Mouse (Mus musculus) lung, postnatal 0 days (tissue): ENCODE measurements around the gene Gdpd2. TPM values are rescaled to one million over a fixed set of nuclear protein-coding genes. Genes with fewer than 3 reads are reported as not detected.

Experiments used
- ATAC-seq: fragments of 200-750 bp; cut with Nextera tagmentation; 2 replicates; pipeline ENCODE4 v1.8.0; 2017; ENCODE audit warnings: moderate library complexity
- DNase-seq: peaks from one replicate; pipeline ENCODE4 v3.0.0-alpha.2; 2016; ENCODE audit warnings: low spot score
- H3K27ac ChIP-seq: fragments of 300-500 bp; sonication (generic); 2 replicates; pipeline ENCODE4 v1.5.1; 2014; ENCODE audit warnings: antibody characterized with exemption, mild to moderate bottlenecking, low read length, mixed read lengths
- H3K27me3 ChIP-seq: fragments of 300-500 bp; sonication (generic); replicated peaks from 2 replicates; pipeline ENCODE4 v1.6.1; 2014; ENCODE audit warnings: low read length, mixed read lengths; ENCODE audit not compliant: insufficient read depth
- H3K36me3 ChIP-seq: fragments of 300-500 bp; sonication (generic); 2 replicates; pipeline ENCODE4 v1.6.1; 2014; ENCODE audit warnings: low read length, mixed read lengths; ENCODE audit not compliant: insufficient read depth
- H3K4me1 ChIP-seq: fragments of 300-500 bp; sonication (generic); 2 replicates; pipeline ENCODE4 v1.6.1; 2014; ENCODE audit warnings: antibody characterized with exemption, low read depth, low read length, mixed read lengths; ENCODE audit not compliant: insufficient read depth
- H3K4me2 ChIP-seq: fragments of 300-500 bp; sonication (generic); replicated peaks from 2 replicates; pipeline ENCODE4 v1.6.1; 2014; ENCODE audit warnings: low read depth, mild to moderate bottlenecking, low read length, moderate library complexity, mixed read lengths
- H3K4me3 ChIP-seq: fragments of 300-500 bp; sonication (generic); 2 replicates; pipeline ENCODE4 v1.5.1; 2014; ENCODE audit warnings: low read depth, low read length
- H3K9ac ChIP-seq: fragments of 300-500 bp; sonication (generic); replicated peaks from 2 replicates; pipeline ENCODE4 v1.6.1; 2014; ENCODE audit warnings: low read depth, mild to moderate bottlenecking
- H3K9me3 ChIP-seq: fragments of 300-500 bp; sonication (generic); 2 replicates; pipeline ENCODE4 v1.6.1; 2016; ENCODE audit warnings: low read length, mixed read lengths
- CTCF ChIP-seq: IDR thresholded peaks from 2 replicates; pipeline ENCODE4 v1.5.1; 2016; ENCODE audit warnings: antibody characterized with exemption, mild to moderate bottlenecking
- EP300 ChIP-seq: IDR thresholded peaks from 2 replicates; pipeline ENCODE4 v1.6.1; 2016; ENCODE audit warnings: antibody characterized with exemption, mild to moderate bottlenecking, control low read depth
- WGBS: fragments of 180-500 bp; shearing (Covaris S2); extraction: QIAGEN DNeasy Blood & Tissue Kit; methylation state at CpG from one replicate; pipeline ENCODE4 v1.1.7; 2014; 5-methylcytosine and 5-hydroxymethylcytosine counted together
- polyA plus RNA-seq: library from polyadenylated mRNA; unstranded; fragments of >200 nt; fragmentation: Nextera tagmentation; extraction: Ambion mirVana; gene quantifications from 2 replicates; pipeline ENCODE4 v1.2.1, GENCODE M21; 2015

Gdpd2 gene
- polyA plus RNA-seq, 1 experiment from 2014 or later = 42.0 TPM

DNA sequence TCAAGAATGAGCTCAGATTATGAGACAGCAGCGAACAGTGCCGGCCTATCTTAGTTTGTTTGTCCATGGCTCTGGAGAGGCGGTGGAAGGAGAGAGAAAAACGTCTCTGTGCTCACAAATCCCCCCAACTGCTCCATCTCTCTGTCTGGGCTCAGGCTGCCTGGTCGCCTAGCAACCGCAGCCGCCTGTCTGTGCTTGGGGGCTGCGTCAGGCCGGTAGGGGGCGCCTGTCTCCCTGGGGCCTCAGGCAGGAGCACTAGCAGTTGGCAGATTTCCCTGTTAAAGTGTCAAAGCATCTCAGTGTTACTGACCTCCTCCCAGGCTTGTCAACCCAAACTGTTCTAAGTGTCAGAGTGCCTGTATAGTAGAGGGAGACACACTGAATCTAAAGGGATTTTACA, 12.3 kb downstream of the Gdpd2 start:
- ATAC-seq (peak; percentile 12; the same call in 1 of the 2 replicates), DNase-seq (peak; percentile 49)
- TF ChIP-seq EP300 = no peak
- peak; percentile 65 for TF ChIP-seq CTCF
- Histone ChIP-seq H3K27me3 (no peaks in the 10 kb centered on the region), H3K36me3 (no peaks in the 10 kb centered on the region), H3K4me1 (no peaks in the 10 kb centered on the region), H3K27ac (no peak overlapping the region), H3K4me3 (no peak overlapping the region), H3K9me3 (no peaks in the 10 kb centered on the region), H3K9ac (no peak overlapping the region), H3K4me2 (no peak overlapping the region)
- 7% methylated on average over 10 of the region's 10 CpGs for WGBS

DNA sequence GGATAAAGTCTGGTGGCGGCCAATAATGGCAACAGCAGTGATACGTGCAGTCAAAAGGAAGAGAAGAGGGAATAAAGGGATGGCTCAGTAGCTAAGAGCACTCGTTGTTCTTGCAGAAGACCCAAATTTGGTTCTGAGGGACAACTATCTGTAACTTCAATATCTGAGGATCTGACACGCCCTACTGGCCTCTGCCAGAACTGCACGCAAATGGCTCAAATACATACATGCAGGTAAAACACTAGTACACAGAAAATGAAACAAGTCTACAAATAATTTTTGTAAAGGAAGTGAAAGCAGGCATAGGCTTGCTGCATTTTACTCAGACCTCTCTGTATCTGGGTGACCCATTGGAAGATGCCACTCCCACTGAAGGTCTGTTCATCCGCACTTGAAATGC, 36.2 kb downstream of the Gdpd2 start:
- Histone ChIP-seq H3K4me2 (no peak overlapping the region), H3K4me3 (no peak overlapping the region), H3K27ac (no peak overlapping the region), H3K4me1 (no peaks in the 10 kb centered on the region), H3K9ac (no peak overlapping the region), H3K27me3 (0 out of 2 replicates have a peak, but pooled peaks cover 3% of the 10 kb centered on the region), H3K9me3 (no peaks in the 10 kb centered on the region), H3K36me3 (no peaks in the 10 kb centered on the region)
- ATAC-seq (no peak), DNase-seq (no peak)
- TF ChIP-seq CTCF = peak; percentile 32
- TF ChIP-seq EP300 = no peak
- WGBS = 74% methylated on average over 6 of the region's 6 CpGs

DNA sequence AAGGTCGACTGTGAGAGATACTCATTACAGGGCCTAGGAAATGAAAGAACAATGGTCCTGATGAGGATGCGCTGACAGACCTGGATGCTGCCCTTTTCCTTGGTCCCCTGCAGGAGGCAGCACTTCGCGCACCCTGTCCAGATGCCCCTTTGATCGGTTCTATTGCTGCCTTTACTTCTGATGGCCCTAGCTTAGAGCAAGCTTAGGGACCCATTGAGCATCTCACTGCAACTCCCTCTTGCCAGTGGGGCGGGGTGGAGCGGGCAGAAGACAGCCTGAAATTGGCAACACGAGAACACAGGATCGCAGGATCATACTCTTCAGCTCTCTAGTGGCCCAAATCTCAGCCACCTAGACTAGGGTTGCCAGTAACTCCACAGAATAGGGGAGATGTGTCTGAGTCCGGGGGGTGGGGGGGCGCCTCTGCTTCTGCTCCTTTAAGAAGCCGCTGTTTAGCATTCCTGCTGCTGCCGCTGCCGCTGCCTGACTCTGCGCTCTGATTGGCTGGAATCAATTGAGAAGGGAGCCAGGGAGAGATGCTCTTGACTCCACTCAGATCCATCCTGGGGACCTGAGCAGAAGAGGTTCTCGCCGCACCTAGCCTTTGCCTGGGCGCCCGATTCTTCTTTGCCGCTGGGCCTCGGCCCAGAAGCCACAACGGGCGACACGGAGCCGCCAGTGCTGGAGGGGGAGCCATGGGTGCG, 37.7 kb downstream of the Gdpd2 start, which contains the start of gene Dlg3:
TSS of gene Dlg3 (plus strand) at position 542 of the 704 bp plus-strand sequence.
- DNase-seq (no peak), ATAC-seq (peak; percentile 35)
- Histone ChIP-seq H3K4me3 (peak within 1 kb of the TSS; percentile 14; the same call in 1 of the 2 replicates), H3K9ac (no peak within 1 kb of the TSS), H3K27me3 (0 out of 2 replicates have a peak, but pooled peaks cover 3% of the 10 kb centered on the region), H3K4me2 (peak within 1 kb of the TSS; percentile 48), H3K36me3 (no peaks in the 10 kb centered on the region), H3K9me3 (no peaks in the 10 kb centered on the region), H3K4me1 (no peaks in the 10 kb centered on the region), H3K27ac (no peak within 1 kb of the TSS)
- TF ChIP-seq EP300 (no peak), CTCF (peak; percentile 44)
- 22% methylated on average over 18 of the region's 26 CpGs for WGBS

DNA sequence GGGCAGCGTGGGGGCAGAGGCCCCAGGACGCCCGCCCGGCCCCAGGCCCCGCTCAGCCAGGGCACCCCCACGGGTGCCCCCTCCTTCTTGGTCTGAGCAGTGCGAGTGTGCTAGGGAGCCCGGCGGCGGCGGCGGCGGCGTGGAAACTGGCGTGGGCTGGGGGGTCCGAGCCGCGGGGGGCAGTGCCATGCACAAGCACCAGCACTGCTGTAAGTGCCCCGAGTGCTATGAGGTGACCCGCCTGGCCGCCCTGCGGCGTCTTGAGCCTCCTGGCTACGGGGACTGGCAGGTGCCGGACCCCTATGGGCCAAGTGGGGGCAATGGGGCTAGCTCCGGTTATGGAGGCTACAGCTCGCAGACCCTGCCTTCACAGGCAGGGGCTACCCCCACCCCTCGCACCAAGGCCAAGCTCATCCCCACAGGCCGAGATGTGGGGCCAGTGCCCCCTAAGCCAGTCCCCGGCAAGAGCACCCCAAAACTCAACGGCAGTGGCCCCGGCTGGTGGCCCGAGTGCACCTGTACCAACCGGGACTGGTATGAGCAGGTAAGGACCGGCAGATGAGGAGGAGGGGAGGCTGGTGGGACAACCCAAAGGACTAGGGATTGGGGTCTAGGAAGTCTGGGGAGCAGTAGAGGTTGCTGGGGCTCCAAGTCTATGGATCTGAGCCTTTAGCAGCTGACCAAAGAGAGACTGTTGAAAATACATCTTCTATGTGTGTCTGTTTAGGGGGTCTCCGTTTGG, 38.4 kb downstream of the Gdpd2 start:
- Histone ChIP-seq H3K27ac (no peak overlapping the region), H3K4me2 (peak overlapping the region; percentile 48), H3K27me3 (0 out of 2 replicates have a peak, but pooled peaks cover 3% of the 10 kb centered on the region), H3K9ac (no peak overlapping the region), H3K4me3 (peak overlapping the region; percentile 14; the same call in 1 of the 2 replicates), H3K9me3 (no peaks in the 10 kb centered on the region), H3K36me3 (no peaks in the 10 kb centered on the region), H3K4me1 (no peaks in the 10 kb centered on the region)
- ATAC-seq (no peak), DNase-seq (no peak)
- TF ChIP-seq CTCF (no peak), EP300 (no peak)
- WGBS = 34% methylated on average over 20 of the region's 36 CpGs

DNA sequence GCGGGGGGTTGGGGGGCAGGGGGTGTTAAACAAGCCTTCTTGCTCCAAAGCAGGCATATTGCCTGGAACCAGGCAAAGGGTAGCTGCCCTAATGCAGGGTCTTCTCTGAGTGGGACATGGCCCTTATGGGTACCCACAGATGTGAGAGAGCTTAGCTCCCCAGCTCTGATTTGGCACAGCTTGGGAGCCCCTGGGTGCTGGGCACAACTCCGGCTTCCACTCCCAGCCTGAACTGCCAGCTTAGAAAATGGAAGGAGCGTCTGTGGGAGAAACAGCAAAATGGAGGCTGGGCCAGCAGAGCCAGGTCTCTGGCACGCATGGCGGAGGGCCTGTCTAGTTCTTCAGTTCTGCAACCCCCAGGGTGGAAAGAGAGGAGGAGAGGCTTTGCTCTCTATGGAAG, 39.6 kb downstream of the Gdpd2 start:
- DNase-seq (no peak), ATAC-seq (no peak)
- no peaks in the 10 kb centered on the region for H3K36me3 ChIP-seq
- H3K9me3 ChIP-seq = no peaks in the 10 kb centered on the region
- no peak overlapping the region for H3K4me2 ChIP-seq
- H3K4me1 ChIP-seq = no peaks in the 10 kb centered on the region
- WGBS = 83% methylated on average over 5 of the region's 5 CpGs
- TF ChIP-seq EP300 = no peak
- no peak for TF ChIP-seq CTCF
- H3K27ac ChIP-seq = no peak overlapping the region
- no peak overlapping the region for H3K9ac ChIP-seq
- H3K27me3 ChIP-seq = 0 out of 2 replicates have a peak, but pooled peaks cover 3% of the 10 kb centered on the region
- H3K4me3 ChIP-seq = no peak overlapping the region

DNA sequence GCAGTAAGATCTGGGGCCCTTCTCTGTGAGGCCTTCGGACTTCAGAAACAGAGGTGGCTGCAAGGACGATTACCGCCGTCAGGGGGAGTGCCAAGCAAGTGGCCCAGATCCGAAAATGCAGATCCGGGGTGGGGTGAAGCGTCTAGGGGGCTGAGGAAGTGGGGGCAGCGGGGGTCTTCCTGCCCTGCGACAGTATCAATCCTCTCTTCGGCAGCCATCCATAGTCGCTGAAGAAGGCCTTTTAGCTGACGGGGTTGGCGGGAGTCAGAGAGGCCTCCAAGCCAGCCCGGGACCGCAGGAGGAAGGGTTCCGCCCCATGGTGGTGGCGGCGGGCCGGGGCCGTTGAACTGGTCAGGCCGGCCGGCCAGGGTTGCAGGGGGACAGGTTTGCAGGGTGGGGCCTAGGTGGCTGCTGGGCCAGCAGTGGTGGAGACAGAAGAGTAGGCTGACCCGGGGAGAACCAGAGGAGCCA, 44.7 kb downstream of the Gdpd2 start:
- WGBS = 13% methylated on average over 15 of the region's 23 CpGs
- peak overlapping the region; percentile 45 for H3K4me3 ChIP-seq
- no peak overlapping the region for H3K27ac ChIP-seq
- H3K4me2 ChIP-seq = peak overlapping the region; percentile 59
- H3K9me3 ChIP-seq = no peaks in the 10 kb centered on the region
- no peaks in the 10 kb centered on the region for H3K27me3 ChIP-seq
- H3K9ac ChIP-seq = peak overlapping the region; percentile 48; the same call in 1 of the 2 replicates
- no peaks in the 10 kb centered on the region for H3K36me3 ChIP-seq
- TF ChIP-seq EP300 (no peak), CTCF (peak; percentile 77)
- ATAC-seq (peak; percentile 74), DNase-seq (peak; percentile 69)
- H3K4me1 ChIP-seq = no peaks in the 10 kb centered on the region
